Mouse (Mus musculus): ENCODE data around the gene Enkur. TPM values are rescaled to one million over a fixed set of nuclear protein-coding genes. Genes with fewer than 3 reads are reported as not detected.

The Enkur gene
- polyA plus RNA-seq, 1 experiment from 2014 or later: 0.63 TPM

DNA sequence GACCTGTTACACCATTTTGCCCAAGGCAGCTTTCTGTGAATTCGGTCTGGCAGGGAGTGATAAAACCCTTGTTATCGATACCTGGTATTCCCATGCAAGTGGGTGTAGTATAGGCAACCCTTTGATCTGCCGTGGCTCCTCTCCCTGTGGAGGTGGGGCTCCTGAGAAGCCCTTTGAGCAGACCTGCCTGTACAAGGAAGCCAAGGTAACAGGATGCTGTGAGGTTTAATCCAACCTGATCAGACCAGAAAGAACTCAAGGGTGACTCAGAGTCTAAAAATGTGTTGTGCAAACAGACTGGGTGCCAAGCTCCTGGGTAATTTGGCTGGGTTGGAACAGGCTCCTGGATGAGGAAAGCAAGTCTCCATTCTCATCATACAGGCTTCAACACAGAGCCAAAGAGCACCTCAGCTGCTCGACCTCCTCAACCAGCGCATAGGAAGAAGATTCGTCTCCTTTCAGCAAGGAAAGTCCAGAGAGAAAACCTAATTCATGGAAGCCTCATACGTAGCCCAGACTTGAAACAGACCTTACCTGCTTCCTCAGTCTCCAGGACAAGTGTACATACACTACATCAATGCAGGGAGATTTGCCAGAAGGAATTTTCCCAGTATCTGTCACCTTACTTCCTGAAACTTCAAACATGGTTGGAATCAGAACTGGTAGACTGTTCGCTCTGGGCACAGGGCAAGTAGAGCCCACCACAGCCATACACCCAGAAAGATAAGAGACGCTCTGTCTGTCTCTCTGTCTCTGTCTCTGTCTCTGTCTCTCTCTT, 29.9 kb upstream of the Enkur start:
- Histone ChIP-seq H3K4me1 (ENCODE audit: control insufficient read depth, insufficient read depth, low read length) (no peaks in the 10 kb centered on the region), H3K27me3 (ENCODE audit: control insufficient read depth, insufficient read depth, low read length) (no peaks in the 10 kb centered on the region), H3K4me3 (ENCODE audit: low read depth, low read length) (no peak overlapping the region), H3K36me3 (replicated peaks; ENCODE audit: control insufficient read depth, insufficient read depth, low read depth, low read length) (no peaks in the 10 kb centered on the region), H3K9me3 (replicated peaks; ENCODE audit: control insufficient read depth, low read length) (no peaks in the 10 kb centered on the region), H3K4me2 (ENCODE audit: low read depth, low read length) (no peak overlapping the region), H3K9ac (replicated peaks; ENCODE audit: low read length) (no peak overlapping the region), H3K27ac (replicated peaks; ENCODE audit: low read depth, low read length) (no peak overlapping the region)
- peak; percentile 3 for DNase-seq (ENCODE audit: low spot score)
- ATAC-seq (replicated peaks; ENCODE audit: insufficient number of reproducible peaks, low FRiP score, low TSS enrichment, low read depth): no peak
- 77% methylated on average over 9 of the region's 9 CpGs for WGBS

GRCm38 (mm10) chr2:21231147-21231546, 26.0 kb upstream of the Enkur start:
- Histone ChIP-seq H3K27ac (replicated peaks; ENCODE audit: low read depth, low read length) (no peak overlapping the region), H3K9me3 (replicated peaks; ENCODE audit: control insufficient read depth, low read length) (no peaks in the 10 kb centered on the region), H3K9ac (replicated peaks; ENCODE audit: low read length) (no peak overlapping the region), H3K4me1 (ENCODE audit: control insufficient read depth, insufficient read depth, low read length) (no peaks in the 10 kb centered on the region), H3K4me3 (ENCODE audit: low read depth, low read length) (no peak overlapping the region), H3K27me3 (ENCODE audit: control insufficient read depth, insufficient read depth, low read length) (no peaks in the 10 kb centered on the region), H3K36me3 (replicated peaks; ENCODE audit: control insufficient read depth, insufficient read depth, low read depth, low read length) (no peaks in the 10 kb centered on the region), H3K4me2 (ENCODE audit: low read depth, low read length) (no peak overlapping the region)
- WGBS: 75% methylated on average over 3 of the region's 3 CpGs
- DNase-seq (ENCODE audit: low spot score) (no peak), ATAC-seq (replicated peaks; ENCODE audit: insufficient number of reproducible peaks, low FRiP score, low TSS enrichment, low read depth) (no peak)

GRCm38 (mm10) chr2:21230276-21230675, 25.1 kb upstream of the Enkur start:
- ATAC-seq (replicated peaks; ENCODE audit: insufficient number of reproducible peaks, low FRiP score, low TSS enrichment, low read depth) (no peak), DNase-seq (ENCODE audit: low spot score) (no peak)
- no peaks in the 10 kb centered on the region for H3K36me3 ChIP-seq (replicated peaks; ENCODE audit: control insufficient read depth, insufficient read depth, low read depth, low read length)
- H3K4me2 ChIP-seq (ENCODE audit: low read depth, low read length): no peak overlapping the region
- no peaks in the 10 kb centered on the region for H3K9me3 ChIP-seq (replicated peaks; ENCODE audit: control insufficient read depth, low read length)
- H3K9ac ChIP-seq (replicated peaks; ENCODE audit: low read length): no peak overlapping the region
- H3K4me1 ChIP-seq (ENCODE audit: control insufficient read depth, insufficient read depth, low read length): no peaks in the 10 kb centered on the region
- no peaks in the 10 kb centered on the region for H3K27me3 ChIP-seq (ENCODE audit: control insufficient read depth, insufficient read depth, low read length)
- WGBS: 65% methylated on average over 2 of the region's 2 CpGs
- H3K27ac ChIP-seq (replicated peaks; ENCODE audit: low read depth, low read length): no peak overlapping the region
- H3K4me3 ChIP-seq (ENCODE audit: low read depth, low read length): no peak overlapping the region

DNA sequence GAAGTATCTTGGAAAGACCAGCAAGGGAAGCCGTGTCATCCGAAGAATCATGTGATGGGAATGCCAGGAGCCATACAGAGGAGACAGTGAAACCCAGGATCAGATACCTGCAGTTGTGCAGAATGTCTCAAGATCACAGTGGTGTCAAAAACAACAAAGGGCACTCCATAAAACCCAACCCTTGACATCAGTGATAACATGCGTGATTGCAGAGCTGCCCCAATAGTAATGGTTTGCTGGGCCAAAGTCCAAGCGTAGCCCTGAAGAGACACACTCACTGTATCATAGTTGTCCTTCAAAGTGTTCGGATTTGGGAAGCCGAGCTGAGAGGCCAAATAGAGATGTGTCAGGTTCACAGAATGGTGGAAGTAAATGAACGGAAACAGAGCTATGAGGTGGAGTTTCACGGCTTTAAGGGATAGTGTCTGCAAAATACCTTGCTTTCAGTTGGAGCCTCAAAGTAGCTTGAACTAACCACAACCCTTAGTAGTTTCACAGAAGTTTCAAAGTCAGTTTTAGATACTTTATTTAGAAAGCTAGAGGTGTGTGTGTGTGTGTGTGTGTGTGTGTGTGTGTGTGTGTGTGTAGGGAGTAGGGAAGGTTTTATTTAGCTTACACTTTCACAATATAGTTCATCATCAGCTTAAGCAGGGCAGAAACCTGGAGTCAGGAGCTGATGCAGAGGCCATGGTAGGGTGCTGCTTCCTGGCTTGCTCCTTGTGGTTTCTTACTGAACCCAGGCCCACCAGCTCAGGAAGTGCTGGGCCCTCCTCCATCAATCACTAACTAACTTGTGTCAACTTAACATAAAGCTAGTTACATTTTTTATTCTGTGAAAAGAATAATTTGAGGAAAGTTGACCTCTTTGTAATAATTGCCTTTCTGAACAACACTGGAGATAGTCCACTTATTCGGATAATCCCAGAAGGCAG, 17.6 kb upstream of the Enkur start:
- Histone ChIP-seq H3K4me1 (ENCODE audit: control insufficient read depth, insufficient read depth, low read length) (no peaks in the 10 kb centered on the region), H3K27ac (replicated peaks; ENCODE audit: low read depth, low read length) (no peak overlapping the region), H3K36me3 (replicated peaks; ENCODE audit: control insufficient read depth, insufficient read depth, low read depth, low read length) (no peaks in the 10 kb centered on the region), H3K27me3 (ENCODE audit: control insufficient read depth, insufficient read depth, low read length) (no peaks in the 10 kb centered on the region), H3K9ac (replicated peaks; ENCODE audit: low read length) (no peak overlapping the region), H3K4me3 (ENCODE audit: low read depth, low read length) (no peak overlapping the region), H3K9me3 (replicated peaks; ENCODE audit: control insufficient read depth, low read length) (no peaks in the 10 kb centered on the region), H3K4me2 (ENCODE audit: low read depth, low read length) (no peak overlapping the region)
- DNase-seq (ENCODE audit: low spot score): no peak
- 91% methylated on average over 9 of the region's 9 CpGs for WGBS
- ATAC-seq (replicated peaks; ENCODE audit: insufficient number of reproducible peaks, low FRiP score, low TSS enrichment, low read depth): no peak

DNA sequence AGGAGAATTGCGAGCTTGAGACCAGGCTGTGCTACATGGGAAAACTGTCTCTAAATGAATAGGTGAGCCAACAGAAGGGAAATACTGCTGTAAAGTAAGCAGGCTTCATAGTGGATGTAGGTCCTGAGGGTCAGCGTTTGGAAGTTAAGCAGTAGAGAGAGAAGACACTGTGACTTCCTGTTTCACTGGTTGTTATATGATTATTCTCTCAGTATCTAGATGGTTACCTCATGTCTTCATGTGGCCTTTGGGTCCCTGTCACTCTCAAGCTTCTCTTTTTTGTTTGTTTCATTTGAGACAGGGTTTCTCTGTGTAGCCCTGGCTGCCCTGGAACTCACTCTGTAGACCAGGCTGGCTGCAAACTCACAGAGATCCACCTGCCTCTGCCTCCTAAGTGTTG, 10.1 kb upstream of the Enkur start:
- no peak for ATAC-seq (replicated peaks; ENCODE audit: insufficient number of reproducible peaks, low FRiP score, low TSS enrichment, low read depth)
- Histone ChIP-seq H3K27me3 (ENCODE audit: control insufficient read depth, insufficient read depth, low read length) (no peaks in the 10 kb centered on the region), H3K9ac (replicated peaks; ENCODE audit: low read length) (no peak overlapping the region), H3K9me3 (replicated peaks; ENCODE audit: control insufficient read depth, low read length) (no peaks in the 10 kb centered on the region), H3K36me3 (replicated peaks; ENCODE audit: control insufficient read depth, insufficient read depth, low read depth, low read length) (no peaks in the 10 kb centered on the region), H3K27ac (replicated peaks; ENCODE audit: low read depth, low read length) (no peak overlapping the region), H3K4me1 (ENCODE audit: control insufficient read depth, insufficient read depth, low read length) (no peaks in the 10 kb centered on the region), H3K4me3 (ENCODE audit: low read depth, low read length) (no peak overlapping the region), H3K4me2 (ENCODE audit: low read depth, low read length) (no peak overlapping the region)
- WGBS: 89% methylated on average over 2 of the region's 2 CpGs
- no peak for DNase-seq (ENCODE audit: low spot score)

GRCm38 (mm10) chr2:21214322-21214721, 9.2 kb upstream of the Enkur start:
- H3K4me3 ChIP-seq (ENCODE audit: low read depth, low read length): no peak overlapping the region
- H3K4me2 ChIP-seq (ENCODE audit: low read depth, low read length): no peak overlapping the region
- no peak overlapping the region for H3K27ac ChIP-seq (replicated peaks; ENCODE audit: low read depth, low read length)
- H3K27me3 ChIP-seq (ENCODE audit: control insufficient read depth, insufficient read depth, low read length): no peaks in the 10 kb centered on the region
- no peak overlapping the region for H3K9ac ChIP-seq (replicated peaks; ENCODE audit: low read length)
- H3K36me3 ChIP-seq (replicated peaks; ENCODE audit: control insufficient read depth, insufficient read depth, low read depth, low read length): no peaks in the 10 kb centered on the region
- no peaks in the 10 kb centered on the region for H3K9me3 ChIP-seq (replicated peaks; ENCODE audit: control insufficient read depth, low read length)
- DNase-seq (ENCODE audit: low spot score) (no peak), ATAC-seq (replicated peaks; ENCODE audit: insufficient number of reproducible peaks, low FRiP score, low TSS enrichment, low read depth) (no peak)
- H3K4me1 ChIP-seq (ENCODE audit: control insufficient read depth, insufficient read depth, low read length): no peaks in the 10 kb centered on the region

DNA sequence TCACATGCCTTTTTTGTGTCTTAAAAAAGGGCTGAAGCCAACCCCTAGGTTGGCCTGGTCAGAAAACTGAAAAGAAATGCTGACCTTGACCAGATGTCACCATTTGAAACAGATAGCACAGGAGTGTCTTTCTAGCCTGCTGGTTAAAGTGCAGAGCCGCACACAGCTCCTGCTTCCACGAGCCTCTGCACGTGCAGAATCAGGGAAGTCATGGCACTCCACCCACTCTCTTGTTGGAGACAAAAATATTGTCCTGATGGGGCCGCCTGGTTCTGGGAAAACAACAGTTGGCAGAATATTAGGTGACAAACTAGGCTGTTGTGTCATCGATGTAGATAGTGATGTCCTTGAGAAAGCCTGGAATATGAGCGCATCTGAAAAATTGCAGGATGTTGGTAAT, 6.2 kb upstream of the Enkur start:
- WGBS: 80% methylated on average over 6 of the region's 6 CpGs
- no peak for DNase-seq (ENCODE audit: low spot score)

DNA sequence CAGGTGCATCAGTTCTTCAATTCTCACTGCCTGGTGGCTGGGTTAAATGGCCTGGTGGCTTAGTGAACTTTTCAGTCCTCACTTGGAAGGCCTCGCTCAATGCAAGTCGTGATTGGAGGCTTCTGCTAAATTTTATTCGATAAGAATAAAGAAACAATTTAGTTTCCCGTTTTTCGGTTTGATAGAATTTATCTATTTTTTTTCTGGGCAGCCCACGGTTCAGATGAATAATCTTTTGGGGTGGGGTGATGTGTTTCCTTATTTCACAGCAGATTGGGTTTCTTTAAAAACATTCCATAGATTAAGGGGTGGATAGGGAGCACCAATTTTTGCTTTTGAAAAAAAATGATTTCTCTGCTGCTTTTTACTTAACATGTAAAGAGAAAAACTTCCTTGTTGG, 1.1 kb upstream of the Enkur start:
- DNase-seq (ENCODE audit: low spot score) (no peak), ATAC-seq (replicated peaks; ENCODE audit: insufficient number of reproducible peaks, low FRiP score, low TSS enrichment, low read depth) (no peak)
- Histone ChIP-seq H3K9ac (replicated peaks; ENCODE audit: low read length) (peak overlapping the region; percentile 69), H3K36me3 (replicated peaks; ENCODE audit: control insufficient read depth, insufficient read depth, low read depth, low read length) (no peaks in the 10 kb centered on the region), H3K4me1 (ENCODE audit: control insufficient read depth, insufficient read depth, low read length) (no peaks in the 10 kb centered on the region), H3K4me2 (ENCODE audit: low read depth, low read length) (peak overlapping the region; percentile 71), H3K27me3 (ENCODE audit: control insufficient read depth, insufficient read depth, low read length) (no peaks in the 10 kb centered on the region), H3K4me3 (ENCODE audit: low read depth, low read length) (peak overlapping the region; percentile 61), H3K27ac (replicated peaks; ENCODE audit: low read depth, low read length) (no peak overlapping the region), H3K9me3 (replicated peaks; ENCODE audit: control insufficient read depth, low read length) (no peaks in the 10 kb centered on the region)
- 52% methylated on average over 6 of the region's 6 CpGs for WGBS

More for the DNA sequence above, 6.2 kb upstream of the Enkur start:
- Histone ChIP-seq H3K9me3 (replicated peaks; ENCODE audit: control insufficient read depth, low read length) (no peaks in the 10 kb centered on the region), H3K4me2 (ENCODE audit: low read depth, low read length) (no peak overlapping the region), H3K36me3 (replicated peaks; ENCODE audit: control insufficient read depth, insufficient read depth, low read depth, low read length) (no peaks in the 10 kb centered on the region), H3K9ac (replicated peaks; ENCODE audit: low read length) (no peak overlapping the region), H3K4me3 (ENCODE audit: low read depth, low read length) (no peak overlapping the region), H3K27ac (replicated peaks; ENCODE audit: low read depth, low read length) (no peak overlapping the region), H3K27me3 (ENCODE audit: control insufficient read depth, insufficient read depth, low read length) (no peaks in the 10 kb centered on the region), H3K4me1 (ENCODE audit: control insufficient read depth, insufficient read depth, low read length) (no peaks in the 10 kb centered on the region)
- no peak for ATAC-seq (replicated peaks; ENCODE audit: insufficient number of reproducible peaks, low FRiP score, low TSS enrichment, low read depth)

Measured in embryonic facial prominence, embryonic 11.5 days (tissue).